Mouse (Mus musculus) lung, postnatal 0 days (tissue): ENCODE measurements at regions not wholly inside any gene's neighbourhood (a gene's known extent, or its start where the extent isn't known, plus 50 kb on each side); places are given as distances from the start of the nearest gene placed in this dataset.

Experiments used
- ATAC-seq: fragments of 200-750 bp; cut with Nextera tagmentation; 2 replicates; pipeline ENCODE4 v1.8.0; 2017; ENCODE audit warnings: moderate library complexity
- DNase-seq: peaks from one replicate; pipeline ENCODE4 v3.0.0-alpha.2; 2016; ENCODE audit warnings: low spot score
- H3K27ac ChIP-seq: fragments of 300-500 bp; sonication (generic); 2 replicates; pipeline ENCODE4 v1.5.1; 2014; ENCODE audit warnings: antibody characterized with exemption, mild to moderate bottlenecking, low read length, mixed read lengths
- H3K27me3 ChIP-seq: fragments of 300-500 bp; sonication (generic); replicated peaks from 2 replicates; pipeline ENCODE4 v1.6.1; 2014; ENCODE audit warnings: low read length, mixed read lengths; ENCODE audit not compliant: insufficient read depth
- H3K36me3 ChIP-seq: fragments of 300-500 bp; sonication (generic); 2 replicates; pipeline ENCODE4 v1.6.1; 2014; ENCODE audit warnings: low read length, mixed read lengths; ENCODE audit not compliant: insufficient read depth
- H3K4me1 ChIP-seq: fragments of 300-500 bp; sonication (generic); 2 replicates; pipeline ENCODE4 v1.6.1; 2014; ENCODE audit warnings: antibody characterized with exemption, low read depth, low read length, mixed read lengths; ENCODE audit not compliant: insufficient read depth
- H3K4me2 ChIP-seq: fragments of 300-500 bp; sonication (generic); replicated peaks from 2 replicates; pipeline ENCODE4 v1.6.1; 2014; ENCODE audit warnings: low read depth, mild to moderate bottlenecking, low read length, moderate library complexity, mixed read lengths
- H3K4me3 ChIP-seq: fragments of 300-500 bp; sonication (generic); 2 replicates; pipeline ENCODE4 v1.5.1; 2014; ENCODE audit warnings: low read depth, low read length
- H3K9ac ChIP-seq: fragments of 300-500 bp; sonication (generic); replicated peaks from 2 replicates; pipeline ENCODE4 v1.6.1; 2014; ENCODE audit warnings: low read depth, mild to moderate bottlenecking
- H3K9me3 ChIP-seq: fragments of 300-500 bp; sonication (generic); 2 replicates; pipeline ENCODE4 v1.6.1; 2016; ENCODE audit warnings: low read length, mixed read lengths
- CTCF ChIP-seq: IDR thresholded peaks from 2 replicates; pipeline ENCODE4 v1.5.1; 2016; ENCODE audit warnings: antibody characterized with exemption, mild to moderate bottlenecking
- EP300 ChIP-seq: IDR thresholded peaks from 2 replicates; pipeline ENCODE4 v1.6.1; 2016; ENCODE audit warnings: antibody characterized with exemption, mild to moderate bottlenecking, control low read depth
- WGBS: fragments of 180-500 bp; shearing (Covaris S2); extraction: QIAGEN DNeasy Blood & Tissue Kit; methylation state at CpG from one replicate; pipeline ENCODE4 v1.1.7; 2014; 5-methylcytosine and 5-hydroxymethylcytosine counted together

GRCm38 (mm10) chr1:14000605-14001395 lies 2092.3 kb downstream of the 4930444P10Rik start:
- H3K27me3 ChIP-seq: no peaks in the 10 kb centered on the region
- no peaks in the 10 kb centered on the region for H3K36me3 ChIP-seq
- no peak overlapping the region for H3K4me3 ChIP-seq
- no peak overlapping the region for H3K9ac ChIP-seq
- no peaks in the 10 kb centered on the region for H3K9me3 ChIP-seq
- H3K4me1 ChIP-seq: no peaks in the 10 kb centered on the region
- TF ChIP-seq CTCF: no peak
- no peak for TF ChIP-seq EP300
- DNase-seq: no peak
- 61% methylated on average over 3 of the region's 3 CpGs for WGBS
- H3K4me2 ChIP-seq: no peak overlapping the region
- no peak overlapping the region for H3K27ac ChIP-seq
- ATAC-seq: no peak

- no peaks in the 10 kb centered on the region for H3K27me3 ChIP-seq
- H3K4me2 ChIP-seq: no peak overlapping the region
- ATAC-seq (peak; percentile 64), DNase-seq (peak; percentile 65)
- no peak for TF ChIP-seq CTCF
- H3K36me3 ChIP-seq: no peaks in the 10 kb centered on the region
- no peak overlapping the region for H3K4me3 ChIP-seq
- 89% methylated on average over 7 of the region's 11 CpGs for WGBS
- H3K9me3 ChIP-seq: no peaks in the 10 kb centered on the region
- H3K27ac ChIP-seq: no peak overlapping the region
- H3K4me1 ChIP-seq: no peaks in the 10 kb centered on the region
- no peak overlapping the region for H3K9ac ChIP-seq
These were observed 2094.9 kb downstream of the 4930444P10Rik start for GRCm38 (mm10) chr1:13998178-13998708.

- Histone ChIP-seq H3K9me3 (no peaks in the 10 kb centered on the region), H3K9ac (no peak overlapping the region), H3K4me2 (no peak overlapping the region), H3K4me3 (no peak overlapping the region), H3K27me3 (no peaks in the 10 kb centered on the region), H3K27ac (no peak overlapping the region), H3K4me1 (no peaks in the 10 kb centered on the region), H3K36me3 (no peaks in the 10 kb centered on the region)
- TF ChIP-seq CTCF: no peak
- no peak for TF ChIP-seq EP300
- 88% methylated on average over 9 of the region's 9 CpGs for WGBS
- DNase-seq (no peak), ATAC-seq (no peak)
These were observed 2099.2 kb downstream of the 4930444P10Rik start for GRCm38 (mm10) chr1:13993825-13994509.

- Histone ChIP-seq H3K27ac (no peak overlapping the region), H3K9ac (no peak overlapping the region), H3K9me3 (no peaks in the 10 kb centered on the region), H3K4me3 (no peak overlapping the region), H3K36me3 (no peaks in the 10 kb centered on the region), H3K4me2 (no peak overlapping the region), H3K4me1 (no peaks in the 10 kb centered on the region), H3K27me3 (no peaks in the 10 kb centered on the region)
- TF ChIP-seq EP300 (no peak), CTCF (no peak)
- no peak for ATAC-seq
- 52% methylated on average over 9 of the region's 9 CpGs for WGBS
- DNase-seq: no peak
These were observed 2100.1 kb downstream of the 4930444P10Rik start for GRCm38 (mm10) chr1:13992978-13993377.

GRCm38 (mm10) chr1:13989360-13989759 lies 2103.8 kb downstream of the 4930444P10Rik start:
- DNase-seq (no peak), ATAC-seq (no peak)
- TF ChIP-seq EP300: no peak
- no peak for TF ChIP-seq CTCF
- no peaks in the 10 kb centered on the region for H3K27me3 ChIP-seq
- no peak overlapping the region for H3K4me3 ChIP-seq
- no peak overlapping the region for H3K9ac ChIP-seq
- H3K4me2 ChIP-seq: no peak overlapping the region
- no peaks in the 10 kb centered on the region for H3K36me3 ChIP-seq
- no peaks in the 10 kb centered on the region for H3K4me1 ChIP-seq
- 61% methylated on average over 3 of the region's 3 CpGs for WGBS
- H3K27ac ChIP-seq: no peak overlapping the region
- H3K9me3 ChIP-seq: no peaks in the 10 kb centered on the region

GRCm38 (mm10) chr1:13984833-13985232 lies 2108.3 kb downstream of the 4930444P10Rik start:
- 76% methylated on average over 2 of the region's 2 CpGs for WGBS
- no peaks in the 10 kb centered on the region for H3K36me3 ChIP-seq
- no peak overlapping the region for H3K27ac ChIP-seq
- no peaks in the 10 kb centered on the region for H3K27me3 ChIP-seq
- TF ChIP-seq EP300: no peak
- TF ChIP-seq CTCF: no peak
- H3K4me1 ChIP-seq: no peaks in the 10 kb centered on the region
- H3K9ac ChIP-seq: no peak overlapping the region
- no peak overlapping the region for H3K4me2 ChIP-seq
- H3K9me3 ChIP-seq: no peaks in the 10 kb centered on the region
- no peak for ATAC-seq
- DNase-seq: no peak
- H3K4me3 ChIP-seq: no peak overlapping the region
